Mouse (Mus musculus): Measurements from ENCODE around the gene Acot11. TPM values are rescaled to one million over a fixed set of nuclear protein-coding genes. Genes with fewer than 3 reads are reported as not detected.

Acot11 gene
- total and polyA plus RNA-seq, 3 experiments, result 2.3 to 6.8 (median 4.3) TPM

DNA sequence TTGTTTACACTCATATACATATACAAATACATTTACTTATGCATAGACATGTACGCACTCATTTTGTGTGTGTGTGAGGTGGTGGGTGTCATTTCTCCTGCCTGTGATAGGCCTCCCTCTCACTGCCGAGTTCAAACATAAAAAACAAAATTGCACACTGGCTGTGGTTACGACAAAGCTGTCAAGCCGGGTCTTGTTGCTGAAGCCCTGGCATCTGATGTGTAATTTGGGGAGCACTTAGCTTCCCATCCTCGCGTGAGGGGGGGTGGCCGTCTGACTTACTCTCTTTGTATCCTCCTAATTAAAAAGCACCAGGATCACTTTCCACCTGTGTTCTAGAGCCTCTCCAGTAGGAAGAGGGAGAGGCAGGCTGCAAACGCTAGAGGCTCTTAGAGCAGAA, 37.8 kb upstream of the Acot11 start:
- DNase-seq (ENCODE audit: extremely low read depth), result no peak
- H3K79me2 ChIP-seq (replicated peaks; ENCODE audit: control insufficient read depth, extremely low read depth, insufficient read depth, poor library complexity, severe bottlenecking), result no peaks in the 10 kb centered on the region
- in situ Hi-C loops (cut with MboI; ENCODE audit: low pct_ligation_motif_present, low pct_unique_long_range_greater_than_20kb, low sequenced_read_pairs), result loop anchor here (5.0 kb wide), 1 partner anchor 65 kb away; no protein-coding TSS in a partner anchor
- no peaks in the 10 kb centered on the region for H3K9me3 ChIP-seq (replicated peaks; ENCODE audit: low read length)
- no peaks in the 10 kb centered on the region for H3K27me3 ChIP-seq (replicated peaks)
- dilution Hi-C loops (cut with MboI; ENCODE audit: extremely low pct_ligation_motif_present, extremely low pct_unique_long_range_greater_than_20kb, low sequenced_read_pairs), result no loop called here
- H3K4me1 ChIP-seq (ENCODE audit: control insufficient read depth in 1 of 2, insufficient read depth in 2 of 2), result peaks cover 8 to 28% of the 10 kb centered on the region in 2 experiments
- no peak overlapping the region for H3K4me3 ChIP-seq (replicated peaks in 1 of 3; ENCODE audit: low read depth in 2 of 3, low read length in 2 of 3, poor library complexity in 1 of 3)
- H3K36me3 ChIP-seq (replicated peaks in 1 of 2; ENCODE audit: control insufficient read depth in 1 of 2, insufficient read depth in 1 of 2, low read length in 1 of 2), result no peaks in the 10 kb centered on the region
- no peak for TF ChIP-seq BHLHE40 (IDR thresholded peaks at IDR 0.05; ENCODE audit: low read depth, low read length)
- TF ChIP-seq SIN3A (IDR thresholded peaks at IDR 0.05; ENCODE audit: low read length), result no peak
- no peak for TF ChIP-seq MAX (IDR thresholded peaks at IDR 0.05; ENCODE audit: low read length)
- TF ChIP-seq ZC3H11A (IDR thresholded peaks at IDR 0.05; ENCODE audit: low read depth, low read length), result no peak
- TF ChIP-seq CTCF (conservative IDR thresholded peaks at IDR 0.05 in 1 of 2, IDR thresholded peaks at IDR 0.05 in 1 of 2; ENCODE audit: low read depth in 2 of 2, low read length in 2 of 2), result no peak
- no peak for TF ChIP-seq RCOR1 (conservative IDR thresholded peaks at IDR 0.05; ENCODE audit: low read depth, low read length)
- no peak for TF ChIP-seq RAD21 (IDR thresholded peaks at IDR 0.05; ENCODE audit: low read depth, low read length)
- no peak for TF ChIP-seq POLR2AphosphoS2 (IDR thresholded peaks at IDR 0.05; ENCODE audit: low read depth, low read length)
- TF ChIP-seq POLR2A (IDR thresholded peaks at IDR 0.05; ENCODE audit: low read depth, low read length), result no peak
- no peak for TF ChIP-seq USF1 (IDR thresholded peaks at IDR 0.05; ENCODE audit: low read depth, low read length)
- TF ChIP-seq PAX5 (IDR thresholded peaks at IDR 0.05; ENCODE audit: low read length), result no peak
- TF ChIP-seq TBP (conservative IDR thresholded peaks at IDR 0.05; ENCODE audit: low read depth, low read length), result no peak
- TF ChIP-seq JUN (IDR thresholded peaks at IDR 0.05; ENCODE audit: insufficient read depth, low read depth, low read length), result no peak
- no peak for TF ChIP-seq NRF1 (IDR thresholded peaks at IDR 0.05; ENCODE audit: low read depth, low read length)
- TF ChIP-seq ZKSCAN1 (IDR thresholded peaks at IDR 0.05; ENCODE audit: borderline replicate concordance, low read depth, low read length), result no peak
- H3K9ac ChIP-seq (ENCODE audit: insufficient read depth, low read depth), result no peak overlapping the region
- no peak overlapping the region for H3K27ac ChIP-seq (ENCODE audit: insufficient read depth, low read depth)
- no peak overlapping the region for H3K4me2 ChIP-seq (ENCODE audit: insufficient read depth, low read depth, poor library complexity, severe bottlenecking)

DNA sequence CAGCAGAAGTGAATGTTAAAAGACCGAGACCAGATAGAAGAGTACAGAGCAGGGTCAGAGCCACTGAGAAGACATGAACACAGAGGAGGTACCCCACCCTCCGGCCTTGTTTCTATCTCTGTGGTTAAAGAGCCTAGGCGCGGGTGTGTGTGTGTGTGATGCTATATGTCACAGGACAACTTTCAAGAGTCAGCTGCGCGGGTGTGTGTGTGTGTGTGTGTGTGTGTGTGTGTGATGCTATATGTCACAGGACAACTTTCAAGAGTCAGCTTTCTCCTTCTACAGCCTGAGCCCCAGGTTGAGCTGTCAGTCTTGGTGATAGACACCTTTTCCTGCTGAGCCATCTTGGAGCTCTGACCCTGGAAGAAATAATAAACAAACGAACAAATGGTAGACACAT, 37.1 kb upstream of the Acot11 start:
- in situ Hi-C loops (cut with MboI; ENCODE audit: low pct_ligation_motif_present, low pct_unique_long_range_greater_than_20kb, low sequenced_read_pairs) (loop anchor here (5.0 kb wide), 1 partner anchor 65 kb away; no protein-coding TSS in a partner anchor), dilution Hi-C loops (cut with MboI; ENCODE audit: extremely low pct_ligation_motif_present, extremely low pct_unique_long_range_greater_than_20kb, low sequenced_read_pairs) (no loop called here)
- no peaks in the 10 kb centered on the region for H3K79me2 ChIP-seq (replicated peaks; ENCODE audit: control insufficient read depth, extremely low read depth, insufficient read depth, poor library complexity, severe bottlenecking)
- no peak overlapping the region for H3K4me2 ChIP-seq (ENCODE audit: insufficient read depth, low read depth, poor library complexity, severe bottlenecking)
- H3K27me3 ChIP-seq (replicated peaks), result no peaks in the 10 kb centered on the region
- no peak overlapping the region for H3K4me3 ChIP-seq (replicated peaks in 1 of 3; ENCODE audit: low read depth in 2 of 3, low read length in 2 of 3, poor library complexity in 1 of 3)
- TF ChIP-seq NRF1 (IDR thresholded peaks at IDR 0.05; ENCODE audit: low read depth, low read length), result no peak
- TF ChIP-seq SMC3 (IDR thresholded peaks at IDR 0.05; ENCODE audit: low read depth, low read length), result no peak
- TF ChIP-seq CHD2 (IDR thresholded peaks at IDR 0.05; ENCODE audit: low read length), result no peak
- no peak for TF ChIP-seq USF1 (IDR thresholded peaks at IDR 0.05; ENCODE audit: low read depth, low read length)
- TF ChIP-seq JUND (conservative IDR thresholded peaks at IDR 0.05; ENCODE audit: low read depth, low read length), result no peak
- no peak for TF ChIP-seq ZKSCAN1 (IDR thresholded peaks at IDR 0.05; ENCODE audit: borderline replicate concordance, low read depth, low read length)
- no peak for TF ChIP-seq UBTF (IDR thresholded peaks at IDR 0.05; ENCODE audit: low read depth, low read length)
- no peak for TF ChIP-seq SIN3A (IDR thresholded peaks at IDR 0.05; ENCODE audit: low read length)
- TF ChIP-seq RCOR1 (conservative IDR thresholded peaks at IDR 0.05; ENCODE audit: low read depth, low read length), result no peak
- TF ChIP-seq JUN (IDR thresholded peaks at IDR 0.05; ENCODE audit: insufficient read depth, low read depth, low read length), result no peak
- no peak for TF ChIP-seq MYC (IDR thresholded peaks at IDR 0.05; ENCODE audit: low read depth, low read length)
- no peak for TF ChIP-seq GABPA (IDR thresholded peaks at IDR 0.05; ENCODE audit: insufficient replicate concordance, low read depth, low read length)
- TF ChIP-seq MAX (IDR thresholded peaks at IDR 0.05; ENCODE audit: low read length), result no peak
- no peak for TF ChIP-seq ETS1 (conservative IDR thresholded peaks at IDR 0.05; ENCODE audit: low read depth, low read length)
- no peak for TF ChIP-seq CTCF (conservative IDR thresholded peaks at IDR 0.05 in 1 of 2, IDR thresholded peaks at IDR 0.05 in 1 of 2; ENCODE audit: low read depth in 2 of 2, low read length in 2 of 2)
- H3K36me3 ChIP-seq (replicated peaks in 1 of 2; ENCODE audit: control insufficient read depth in 1 of 2, insufficient read depth in 1 of 2, low read length in 1 of 2), result no peaks in the 10 kb centered on the region
- no peak overlapping the region for H3K27ac ChIP-seq (ENCODE audit: insufficient read depth, low read depth)
- peaks cover 4 to 25% of the 10 kb centered on the region in 2 experiments; a peak in 3 of 4 replicates for H3K4me1 ChIP-seq (ENCODE audit: control insufficient read depth in 1 of 2, insufficient read depth in 2 of 2)
- no peaks in the 10 kb centered on the region for H3K9me3 ChIP-seq (replicated peaks; ENCODE audit: low read length)
- no peak for DNase-seq (ENCODE audit: extremely low read depth)
- no peak overlapping the region for H3K9ac ChIP-seq (ENCODE audit: insufficient read depth, low read depth)

Data from CH12.LX (cell line).